Mouse (Mus musculus) gastrocnemius, adult 2 months (tissue): ENCODE measurements around the gene Zfp292. TPM values are rescaled to one million over a fixed set of nuclear protein-coding genes. Genes with fewer than 3 reads are reported as not detected.

Experiments
- DNase-seq: peaks from one replicate; pipeline ENCODE4 v3.0.0; 2022
- H3K27ac ChIP-seq: fragments of 200-600 bp; 2 replicates; pipeline ENCODE4 v1.8.1; 2022; ENCODE audit warnings: mild to moderate bottlenecking
- H3K4me3 ChIP-seq: fragments of 200-600 bp; 2 replicates; pipeline ENCODE4 v1.8.1; 2022; ENCODE audit warnings: mild to moderate bottlenecking, moderate library complexity
- CTCF ChIP-seq: fragments of 200-600 bp; IDR thresholded peaks from 2 replicates; pipeline ENCODE4 v1.8.1; 2022; ENCODE audit warnings: antibody characterized with exemption, mild to moderate bottlenecking, moderate library complexity
- intact Hi-C: fragments of 180-260 bp; cut with DNase I; formaldehyde crosslinking; loops from one replicate; pipeline ENCODE4 v1.15.1; 2025
- total RNA-seq, 2 experiments: library from RNA; stranded (reverse); gene quantifications; 2 replicates each; pipeline ENCODE4 v1.2.3; 2021

Zfp292 gene
- total RNA-seq, 2 experiments from 2014 or later: 9.2 to 11.0 TPM

DNA sequence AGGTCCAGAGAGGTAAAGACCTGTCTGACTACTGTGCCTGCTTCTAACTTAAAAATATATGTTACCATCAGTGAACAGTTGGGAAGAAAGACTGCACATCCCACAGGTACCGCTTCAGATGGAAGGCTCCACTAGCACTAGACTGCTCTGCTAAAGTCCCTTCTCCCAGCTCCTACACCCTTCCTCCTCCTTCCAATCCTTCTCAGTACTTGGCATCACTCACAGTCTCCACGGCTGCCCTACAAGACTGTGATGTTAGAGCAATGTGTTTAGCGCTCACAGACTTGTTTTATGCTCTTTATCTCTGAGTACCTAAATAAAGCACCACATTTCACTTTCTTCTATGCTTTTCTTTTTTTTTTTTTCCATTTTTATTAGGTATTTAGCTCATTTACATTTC is 53.3 kb downstream of the Zfp292 start:
- no peak for TF ChIP-seq CTCF

DNA sequence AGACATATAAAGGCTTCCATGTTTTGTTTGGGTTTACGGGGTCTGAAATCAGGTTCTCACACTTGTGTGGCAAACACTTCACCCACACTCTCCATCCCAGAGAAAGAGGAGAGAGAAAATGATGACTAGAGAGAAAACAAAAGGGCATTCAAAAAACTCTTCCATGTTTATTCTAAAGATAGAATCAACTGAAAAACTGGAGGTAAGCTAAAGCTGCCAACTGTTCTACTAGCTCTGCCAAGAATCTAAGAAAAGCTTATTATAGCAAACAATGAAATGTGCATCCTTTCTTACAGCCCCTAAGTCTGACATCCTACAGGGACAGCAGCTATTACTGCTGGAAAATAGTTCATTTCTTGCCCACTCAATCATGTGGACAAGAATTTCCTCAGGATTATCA is 58.9 kb downstream of the Zfp292 start:
- DNase-seq: no peak
- no peak overlapping the region for H3K27ac ChIP-seq
- intact Hi-C loops: no loop called here
- no peak overlapping the region for H3K4me3 ChIP-seq
- TF ChIP-seq CTCF: no peak

More for the DNA sequence above, 53.3 kb downstream of the Zfp292 start:
- no peak overlapping the region for H3K4me3 ChIP-seq
- intact Hi-C loops: no loop called here
- no peak overlapping the region for H3K27ac ChIP-seq
- DNase-seq: no peak

DNA sequence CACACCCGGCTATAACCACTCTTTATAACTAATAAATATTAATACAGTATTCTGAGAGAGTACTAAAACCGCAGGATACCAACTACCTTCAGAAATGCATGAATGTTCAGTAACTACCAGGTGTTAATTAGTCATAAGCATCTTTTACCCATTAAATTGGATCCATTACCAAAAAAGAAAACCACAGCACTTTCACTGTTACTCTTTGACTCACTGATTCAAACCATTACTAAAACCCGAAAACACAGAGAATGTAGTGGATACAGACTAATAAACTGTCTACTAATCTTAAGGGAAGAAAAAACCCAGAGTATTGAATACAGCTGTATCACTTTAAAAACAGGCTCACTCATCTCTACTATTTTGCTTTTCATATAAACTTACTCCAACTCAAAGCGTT is 62.9 kb downstream of the Zfp292 start:
- intact Hi-C loops: no loop called here
- Histone ChIP-seq H3K27ac (no peak overlapping the region), H3K4me3 (no peak overlapping the region)
- DNase-seq: no peak
- no peak for TF ChIP-seq CTCF

- H3K27ac ChIP-seq: no peak overlapping the region
- no peak for DNase-seq
- H3K4me3 ChIP-seq: no peak overlapping the region
- intact Hi-C loops: no loop called here
- TF ChIP-seq CTCF: no peak
These were observed 81.4 kb downstream of the Zfp292 start for GRCm38 (mm10) chr4:34801166-34802034.

DNA sequence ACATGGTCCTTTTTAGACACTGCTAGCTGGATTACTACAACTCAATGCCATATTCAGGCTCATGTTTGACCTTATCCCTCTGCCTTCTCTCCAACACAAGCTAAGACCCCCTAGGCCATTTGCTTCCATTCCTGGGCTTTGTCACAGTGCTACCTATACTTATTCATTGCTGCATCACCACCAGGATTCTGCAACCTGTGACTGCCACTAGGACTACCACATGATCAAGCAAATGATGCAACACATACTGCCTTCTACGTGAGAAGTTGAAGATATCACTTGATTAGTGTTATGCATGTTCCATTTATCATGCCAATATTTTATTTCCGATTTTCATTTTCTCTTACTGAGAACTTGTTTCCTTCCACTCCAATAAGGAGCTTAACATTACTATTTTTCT is 84.8 kb downstream of the Zfp292 start:
- Histone ChIP-seq H3K4me3 (no peak overlapping the region), H3K27ac (no peak overlapping the region)
- intact Hi-C loops: no loop called here
- no peak for DNase-seq
- TF ChIP-seq CTCF: no peak

- intact Hi-C loops: no loop called here
- TF ChIP-seq CTCF: no peak
- Histone ChIP-seq H3K27ac (no peak overlapping the region), H3K4me3 (no peak overlapping the region)
- DNase-seq: no peak
These were observed 85.3 kb downstream of the Zfp292 start for GRCm38 (mm10) chr4:34797294-34797983.

DNA sequence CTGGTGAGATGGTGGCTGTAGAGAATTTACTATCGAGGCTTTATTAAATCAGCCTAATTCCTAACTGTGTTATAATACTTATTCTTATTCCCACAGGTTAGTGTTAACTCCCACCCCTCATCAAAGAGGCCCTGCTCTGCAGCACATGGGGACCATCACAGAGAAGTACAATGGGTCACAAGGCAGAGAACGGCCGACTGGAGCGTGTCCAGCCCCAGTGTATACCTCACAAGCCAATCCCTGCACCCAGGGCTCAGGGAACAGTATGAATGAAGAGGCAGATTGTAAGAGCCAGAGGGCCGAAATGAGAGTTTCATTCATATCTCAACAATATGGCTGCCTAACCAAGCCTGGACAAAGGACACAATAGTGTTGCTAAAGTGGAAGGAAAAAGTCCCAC is 86.5 kb downstream of the Zfp292 start:
- H3K27ac ChIP-seq: no peak overlapping the region
- no peak for DNase-seq
- no peak overlapping the region for H3K4me3 ChIP-seq
- no peak for TF ChIP-seq CTCF
- intact Hi-C loops: no loop called here

DNA sequence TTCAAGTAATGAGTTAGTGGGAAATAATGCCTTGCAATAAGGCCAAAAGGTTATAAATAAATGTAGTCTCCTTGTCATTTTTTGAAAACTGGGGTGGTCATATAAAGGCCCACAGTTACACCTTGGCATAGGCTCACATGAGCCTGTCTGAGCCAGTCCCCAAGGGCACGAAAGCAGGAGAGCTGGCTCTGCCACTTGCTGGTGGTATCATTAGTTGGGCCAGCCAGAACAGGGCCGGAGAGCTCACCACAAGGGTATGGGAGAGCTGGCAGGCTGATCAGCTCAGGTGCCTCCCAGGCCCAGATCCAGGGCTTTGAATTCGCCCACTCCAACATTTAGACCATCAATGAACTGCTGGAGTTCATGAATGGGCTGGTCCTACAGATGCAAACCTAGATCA is 96.3 kb downstream of the Zfp292 start:
- TF ChIP-seq CTCF: no peak
- intact Hi-C loops: no loop called here
- no peak overlapping the region for H3K27ac ChIP-seq
- DNase-seq: no peak
- H3K4me3 ChIP-seq: no peak overlapping the region

DNA sequence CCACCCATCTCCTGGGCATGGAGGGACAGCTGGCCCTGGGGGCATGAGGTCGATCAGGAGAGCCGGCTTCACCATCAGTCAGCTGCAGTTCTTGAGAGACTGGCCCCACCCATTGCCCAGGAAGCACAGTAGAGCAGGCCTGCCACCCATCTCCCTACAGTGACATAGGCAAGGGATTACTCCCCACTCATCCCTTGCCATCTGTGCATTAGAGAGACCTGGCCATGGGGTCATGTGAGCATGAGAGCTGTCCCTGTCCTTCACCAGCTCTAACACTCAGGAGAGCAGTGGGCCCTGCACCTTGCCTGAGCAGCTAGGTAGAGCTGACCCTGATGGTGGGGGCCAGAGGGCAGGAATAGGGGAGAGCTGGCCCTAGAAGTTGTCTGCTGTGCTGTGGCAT is 97.1 kb downstream of the Zfp292 start:
- no peak overlapping the region for H3K4me3 ChIP-seq
- DNase-seq: no peak
- H3K27ac ChIP-seq: no peak overlapping the region
- TF ChIP-seq CTCF: no peak
- intact Hi-C loops: no loop called here

DNA sequence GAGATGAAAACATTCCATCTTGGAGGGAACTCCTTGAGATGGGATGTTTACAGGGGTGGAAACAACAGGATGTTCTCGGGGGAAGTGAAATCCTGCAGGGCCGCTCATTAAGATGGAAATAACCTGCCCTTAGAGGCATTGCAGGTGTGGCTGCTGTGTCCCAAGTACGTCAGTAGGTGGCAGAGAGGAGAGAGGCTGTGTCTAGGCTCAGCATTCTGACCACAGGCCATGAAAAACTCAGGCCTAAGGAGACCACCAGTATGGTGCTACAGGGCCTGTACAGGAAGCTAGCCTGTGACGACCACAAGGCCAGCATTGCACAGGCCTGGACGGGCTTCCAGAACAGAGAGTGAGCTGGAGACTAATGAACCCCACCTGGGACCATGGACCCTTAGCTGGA is 97.9 kb downstream of the Zfp292 start:
- Histone ChIP-seq H3K27ac (no peak overlapping the region), H3K4me3 (no peak overlapping the region)
- peak; percentile 45 for TF ChIP-seq CTCF
- intact Hi-C loops: no loop called here
- no peak for DNase-seq

DNA sequence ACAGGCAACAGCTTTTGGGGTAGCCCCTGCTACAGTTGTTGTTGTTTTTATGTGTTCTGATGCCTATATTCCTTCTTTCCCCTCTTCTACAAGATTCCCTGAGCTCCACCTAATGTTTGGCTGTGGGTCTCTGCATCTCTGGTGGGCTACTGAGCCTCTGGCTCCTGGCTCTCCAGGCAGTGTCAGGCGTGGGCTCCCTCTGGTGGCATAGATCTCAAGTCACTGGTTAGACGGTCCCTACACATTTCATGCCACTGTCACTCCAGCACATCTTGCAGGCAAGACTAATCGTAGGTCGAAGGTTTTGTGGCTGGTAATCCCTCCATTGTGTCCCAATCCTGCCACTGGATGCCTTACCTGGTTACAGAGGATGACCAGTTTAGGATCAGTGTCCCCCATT is 100.0 kb downstream of the Zfp292 start:
- Histone ChIP-seq H3K4me3 (no peak overlapping the region), H3K27ac (no peak overlapping the region)
- TF ChIP-seq CTCF: peak; percentile 15; the same call in 1 of the 2 replicates
- DNase-seq: no peak
- intact Hi-C loops: no loop called here

GRCm38 (mm10) chr4:34777677-34778527 is 104.9 kb downstream of the Zfp292 start, which contains the start of gene Smim8:
Smim8 (minus strand) TSS chr4:34778423.
- DNase-seq: peak; percentile 94
- Histone ChIP-seq H3K4me3 (peak within 1 kb of the TSS; percentile 85), H3K27ac (peak within 1 kb of the TSS; percentile 93)
- intact Hi-C loops: loop anchor here (1.0 to 10.0 kb wide), 4 partner anchors 91 to 447 kb away; partner anchors contain the start of genes C9orf72, Slc35a1 and Zfp292
- peak; percentile 96 for TF ChIP-seq CTCF
